Mouse (Mus musculus) lung, postnatal 0 days (tissue): ENCODE results near the gene Sema6d. TPM values are rescaled to one million over a fixed set of nuclear protein-coding genes. Genes with fewer than 3 reads are reported as not detected.

Source experiments
- ATAC-seq: fragments of 200-750 bp; cut with Nextera tagmentation; 2 replicates; pipeline ENCODE4 v1.8.0; 2017; ENCODE audit warnings: moderate library complexity
- DNase-seq: peaks from one replicate; pipeline ENCODE4 v3.0.0-alpha.2; 2016; ENCODE audit warnings: low spot score
- H3K27ac ChIP-seq: fragments of 300-500 bp; sonication (generic); 2 replicates; pipeline ENCODE4 v1.5.1; 2014; ENCODE audit warnings: antibody characterized with exemption, mild to moderate bottlenecking, low read length, mixed read lengths
- H3K27me3 ChIP-seq: fragments of 300-500 bp; sonication (generic); replicated peaks from 2 replicates; pipeline ENCODE4 v1.6.1; 2014; ENCODE audit warnings: low read length, mixed read lengths; ENCODE audit not compliant: insufficient read depth
- H3K36me3 ChIP-seq: fragments of 300-500 bp; sonication (generic); 2 replicates; pipeline ENCODE4 v1.6.1; 2014; ENCODE audit warnings: low read length, mixed read lengths; ENCODE audit not compliant: insufficient read depth
- H3K4me1 ChIP-seq: fragments of 300-500 bp; sonication (generic); 2 replicates; pipeline ENCODE4 v1.6.1; 2014; ENCODE audit warnings: antibody characterized with exemption, low read depth, low read length, mixed read lengths; ENCODE audit not compliant: insufficient read depth
- H3K4me2 ChIP-seq: fragments of 300-500 bp; sonication (generic); replicated peaks from 2 replicates; pipeline ENCODE4 v1.6.1; 2014; ENCODE audit warnings: low read depth, mild to moderate bottlenecking, low read length, moderate library complexity, mixed read lengths
- H3K4me3 ChIP-seq: fragments of 300-500 bp; sonication (generic); 2 replicates; pipeline ENCODE4 v1.5.1; 2014; ENCODE audit warnings: low read depth, low read length
- H3K9ac ChIP-seq: fragments of 300-500 bp; sonication (generic); replicated peaks from 2 replicates; pipeline ENCODE4 v1.6.1; 2014; ENCODE audit warnings: low read depth, mild to moderate bottlenecking
- H3K9me3 ChIP-seq: fragments of 300-500 bp; sonication (generic); 2 replicates; pipeline ENCODE4 v1.6.1; 2016; ENCODE audit warnings: low read length, mixed read lengths
- CTCF ChIP-seq: IDR thresholded peaks from 2 replicates; pipeline ENCODE4 v1.5.1; 2016; ENCODE audit warnings: antibody characterized with exemption, mild to moderate bottlenecking
- EP300 ChIP-seq: IDR thresholded peaks from 2 replicates; pipeline ENCODE4 v1.6.1; 2016; ENCODE audit warnings: antibody characterized with exemption, mild to moderate bottlenecking, control low read depth
- WGBS: fragments of 180-500 bp; shearing (Covaris S2); extraction: QIAGEN DNeasy Blood & Tissue Kit; methylation state at CpG from one replicate; pipeline ENCODE4 v1.1.7; 2014; 5-methylcytosine and 5-hydroxymethylcytosine counted together
- polyA plus RNA-seq: library from polyadenylated mRNA; unstranded; fragments of >200 nt; fragmentation: Nextera tagmentation; extraction: Ambion mirVana; gene quantifications from 2 replicates; pipeline ENCODE4 v1.2.1, GENCODE M21; 2015

Gene Sema6d
- polyA plus RNA-seq, 1 experiment from 2014 or later = 7.4 TPM

GRCm38 (mm10) chr2:124264309-124264708 is 174.5 kb downstream of the Sema6d start:
- ATAC-seq = no peak
- Histone ChIP-seq H3K9ac (no peak overlapping the region), H3K9me3 (no peaks in the 10 kb centered on the region), H3K36me3 (no peaks in the 10 kb centered on the region), H3K4me3 (no peak overlapping the region), H3K4me2 (no peak overlapping the region), H3K27me3 (no peaks in the 10 kb centered on the region), H3K4me1 (no peaks in the 10 kb centered on the region), H3K27ac (no peak overlapping the region)
- DNase-seq = no peak
- 75% methylated on average over 3 of the region's 3 CpGs for WGBS
- TF ChIP-seq CTCF (no peak), EP300 (no peak)

GRCm38 (mm10) chr2:124271156-124271555 is 181.4 kb downstream of the Sema6d start:
- no peaks in the 10 kb centered on the region for H3K9me3 ChIP-seq
- H3K4me1 ChIP-seq = no peaks in the 10 kb centered on the region
- TF ChIP-seq CTCF (no peak), EP300 (no peak)
- no peak overlapping the region for H3K27ac ChIP-seq
- no peaks in the 10 kb centered on the region for H3K27me3 ChIP-seq
- H3K4me2 ChIP-seq = no peak overlapping the region
- 87% methylated on average over 6 of the region's 6 CpGs for WGBS
- no peak for ATAC-seq
- H3K9ac ChIP-seq = no peak overlapping the region
- no peak for DNase-seq
- no peak overlapping the region for H3K4me3 ChIP-seq
- no peaks in the 10 kb centered on the region for H3K36me3 ChIP-seq

- Histone ChIP-seq H3K4me3 (no peak overlapping the region), H3K4me2 (no peak overlapping the region)
- 94% methylated on average over 1 of the region's 1 CpGs for WGBS
These were observed 187.7 kb downstream of the Sema6d start for GRCm38 (mm10) chr2:124277492-124277891.

GRCm38 (mm10) chr2:124285109-124285508 is 195.3 kb downstream of the Sema6d start:
- TF ChIP-seq EP300 = no peak
- TF ChIP-seq CTCF = no peak
- no peak overlapping the region for H3K4me3 ChIP-seq
- no peak overlapping the region for H3K27ac ChIP-seq
- no peak overlapping the region for H3K9ac ChIP-seq
- no peak overlapping the region for H3K4me2 ChIP-seq
- 92% methylated on average over 2 of the region's 2 CpGs for WGBS
- H3K9me3 ChIP-seq = no peaks in the 10 kb centered on the region
- ATAC-seq (no peak), DNase-seq (no peak)
- no peaks in the 10 kb centered on the region for H3K27me3 ChIP-seq
- H3K4me1 ChIP-seq = no peaks in the 10 kb centered on the region
- H3K36me3 ChIP-seq = no peaks in the 10 kb centered on the region

More at GRCm38 (mm10) chr2:124277492-124277891, 187.7 kb downstream of the Sema6d start:
- DNase-seq (no peak), ATAC-seq (no peak)
- Histone ChIP-seq H3K36me3 (no peaks in the 10 kb centered on the region), H3K27ac (no peak overlapping the region), H3K9ac (no peak overlapping the region), H3K27me3 (no peaks in the 10 kb centered on the region), H3K4me1 (no peaks in the 10 kb centered on the region), H3K9me3 (no peaks in the 10 kb centered on the region)
- TF ChIP-seq CTCF (no peak), EP300 (no peak)

GRCm38 (mm10) chr2:124289356-124289755 is 199.6 kb downstream of the Sema6d start:
- Histone ChIP-seq H3K27me3 (no peaks in the 10 kb centered on the region), H3K27ac (no peak overlapping the region), H3K9ac (no peak overlapping the region), H3K36me3 (no peaks in the 10 kb centered on the region), H3K4me1 (no peaks in the 10 kb centered on the region), H3K9me3 (no peaks in the 10 kb centered on the region), H3K4me2 (no peak overlapping the region), H3K4me3 (no peak overlapping the region)
- ATAC-seq = no peak
- 84% methylated on average over 2 of the region's 2 CpGs for WGBS
- TF ChIP-seq CTCF = no peak
- DNase-seq = no peak

GRCm38 (mm10) chr2:124291145-124291544 is 201.4 kb downstream of the Sema6d start:
- DNase-seq (peak; percentile 10), ATAC-seq (no peak)
- Histone ChIP-seq H3K9me3 (no peaks in the 10 kb centered on the region), H3K4me3 (no peak overlapping the region), H3K36me3 (no peaks in the 10 kb centered on the region), H3K27ac (no peak overlapping the region), H3K4me1 (no peaks in the 10 kb centered on the region), H3K27me3 (no peaks in the 10 kb centered on the region), H3K9ac (no peak overlapping the region), H3K4me2 (no peak overlapping the region)
- 64% methylated on average over 3 of the region's 3 CpGs for WGBS
- TF ChIP-seq CTCF = no peak
- TF ChIP-seq EP300 = no peak

- H3K4me2 ChIP-seq = no peak overlapping the region
- no peak overlapping the region for H3K4me3 ChIP-seq
- WGBS = 76% methylated on average over 2 of the region's 2 CpGs
- no peak overlapping the region for H3K9ac ChIP-seq
- H3K4me1 ChIP-seq = no peaks in the 10 kb centered on the region
- DNase-seq = no peak
- TF ChIP-seq EP300 (no peak), CTCF (no peak)
- H3K27me3 ChIP-seq = no peaks in the 10 kb centered on the region
- H3K36me3 ChIP-seq = no peaks in the 10 kb centered on the region
- no peaks in the 10 kb centered on the region for H3K9me3 ChIP-seq
- no peak overlapping the region for H3K27ac ChIP-seq
- no peak for ATAC-seq
These were observed 203.8 kb downstream of the Sema6d start for GRCm38 (mm10) chr2:124293601-124294000.
